Mouse (Mus musculus): Measurements from ENCODE around the gene Hmmr. TPM values are rescaled to one million over a fixed set of nuclear protein-coding genes. Genes with fewer than 3 reads are reported as not detected.

The Hmmr gene
- polyA plus RNA-seq (2017; shearing (Covaris generic)) = 2.1 TPM

GRCm38 (mm10) chr11:40733339-40734174 lies at the start of gene Hmmr, which contains the start of gene Nudcd2:
TSS of gene Hmmr (minus strand) at chr11:40733422.
TSS of gene Nudcd2 (plus strand) at chr11:40733667.

GRCm38 (mm10) chr11:40755109-40755627 lies 21.9 kb upstream of the Hmmr start, which contains the start of gene Ccng1:
TSS of gene Ccng1 (minus strand) at chr11:40755311.

GRCm38 (mm10) chr11:40695103-40695502 lies 38.1 kb downstream of the Hmmr start, which contains the start of gene Mat2b:
TSS of gene Mat2b (minus strand) at chr11:40695203.

Other genes starting within 250 kb of the Hmmr start
- gene Mat2b, start 38.2 kb downstream of the Hmmr start, polyA plus RNA-seq (2017; shearing (Covaris generic)) = 248 TPM
- gene Nudcd2, start 245 bp upstream of the Hmmr start, polyA plus RNA-seq (2017; shearing (Covaris generic)) = 68.5 TPM
- gene Ccng1, start 21.9 kb upstream of the Hmmr start, polyA plus RNA-seq (2017; shearing (Covaris generic)) = 172 TPM